Mouse (Mus musculus) E14TG2a.4 (cell line): ENCODE measurements around the gene Herc2.

Experiments
- CTCF ChIP-seq: conservative IDR thresholded peaks from 2 replicates; pipeline ENCODE4 v1.5.1; 2014; ENCODE audit warnings: low read length
- POU5F1 ChIP-seq: IDR thresholded peaks from 2 replicates; pipeline ENCODE4 v1.6.1; 2014; ENCODE audit warnings: low read length, borderline replicate concordance

GRCm38 (mm10) chr7:56044267-56044629 is 5.7 kb upstream of the Herc2 start:
- TF ChIP-seq CTCF (no peak), POU5F1 (no peak)
